Mouse (Mus musculus): Measurements from ENCODE around the gene Lgmn. TPM values are rescaled to one million over a fixed set of nuclear protein-coding genes. Genes with fewer than 3 reads are reported as not detected.
A peak's percentile ranks its signal among the peaks of the same experiment; 100 is the strongest.

Gene Lgmn
- polyA plus RNA-seq, 1 experiment from 2014 or later = 84.1 TPM

- Histone ChIP-seq H3K9me3 (no peaks in the 10 kb centered on the region), H3K9ac (no peak overlapping the region), H3K27ac (no peak overlapping the region), H3K27me3 (replicated peaks) (no peaks in the 10 kb centered on the region), H3K36me3 (no peaks in the 10 kb centered on the region), H3K4me2 (replicated peaks) (no peak overlapping the region), H3K4me3 (replicated peaks) (no peak overlapping the region), H3K4me1 (replicated peaks) (peaks cover 10% of the 10 kb centered on the region)
- ATAC-seq = no peak
- 85% methylated on average over 6 of the region's 6 CpGs for WGBS
These were observed 24.9 kb downstream of the Lgmn start for GRCm38 (mm10) chr12:102414686-102415085.

- no peak overlapping the region for H3K4me3 ChIP-seq (replicated peaks)
- ATAC-seq = no peak
These were observed 26.4 kb downstream of the Lgmn start for GRCm38 (mm10) chr12:102413171-102413570.

GRCm38 (mm10) chr12:102398588-102398987 is 41.0 kb downstream of the Lgmn start:
- no peak overlapping the region for H3K27ac ChIP-seq
- H3K9me3 ChIP-seq = no peaks in the 10 kb centered on the region
- ATAC-seq = no peak
- H3K4me1 ChIP-seq (replicated peaks) = no peaks in the 10 kb centered on the region
- WGBS = 89% methylated on average over 4 of the region's 4 CpGs
- no peak overlapping the region for H3K4me3 ChIP-seq (replicated peaks)
- H3K27me3 ChIP-seq (replicated peaks) = no peaks in the 10 kb centered on the region
- H3K4me2 ChIP-seq (replicated peaks) = no peak overlapping the region
- H3K9ac ChIP-seq = no peak overlapping the region
- no peaks in the 10 kb centered on the region for H3K36me3 ChIP-seq

More at GRCm38 (mm10) chr12:102413171-102413570, 26.4 kb downstream of the Lgmn start:
- Histone ChIP-seq H3K27me3 (replicated peaks) (no peaks in the 10 kb centered on the region), H3K9me3 (no peaks in the 10 kb centered on the region), H3K4me2 (replicated peaks) (no peak overlapping the region), H3K36me3 (no peaks in the 10 kb centered on the region), H3K4me1 (replicated peaks) (peaks cover 7% of the 10 kb centered on the region; the same call in 1 of the 2 replicates), H3K9ac (no peak overlapping the region), H3K27ac (no peak overlapping the region)
- WGBS = 89% methylated on average over 13 of the region's 13 CpGs

GRCm38 (mm10) chr12:102395998-102396991 is 43.3 kb downstream of the Lgmn start:
- Histone ChIP-seq H3K36me3 (no peaks in the 10 kb centered on the region), H3K4me1 (replicated peaks) (no peaks in the 10 kb centered on the region), H3K4me3 (replicated peaks) (no peak overlapping the region), H3K4me2 (replicated peaks) (no peak overlapping the region), H3K9me3 (no peaks in the 10 kb centered on the region), H3K27me3 (replicated peaks) (no peaks in the 10 kb centered on the region), H3K9ac (no peak overlapping the region), H3K27ac (no peak overlapping the region)
- no peak for ATAC-seq
- WGBS = 57% methylated on average over 19 of the region's 19 CpGs

GRCm38 (mm10) chr12:102395537-102395936 is 44.1 kb downstream of the Lgmn start:
- Histone ChIP-seq H3K4me1 (replicated peaks) (no peaks in the 10 kb centered on the region), H3K27me3 (replicated peaks) (no peaks in the 10 kb centered on the region), H3K36me3 (no peaks in the 10 kb centered on the region), H3K9ac (no peak overlapping the region), H3K27ac (no peak overlapping the region), H3K4me3 (replicated peaks) (no peak overlapping the region), H3K4me2 (replicated peaks) (no peak overlapping the region), H3K9me3 (no peaks in the 10 kb centered on the region)
- 73% methylated on average over 9 of the region's 9 CpGs for WGBS
- no peak for ATAC-seq

- ATAC-seq = no peak
- no peak overlapping the region for H3K4me2 ChIP-seq (replicated peaks)
- H3K27me3 ChIP-seq (replicated peaks) = no peaks in the 10 kb centered on the region
- H3K4me1 ChIP-seq (replicated peaks) = no peaks in the 10 kb centered on the region
- no peak overlapping the region for H3K4me3 ChIP-seq (replicated peaks)
- no peaks in the 10 kb centered on the region for H3K36me3 ChIP-seq
- whole genome bisulfite sequencing = 92% methylated on average over 7 of the region's 7 CpGs
- no peaks in the 10 kb centered on the region for H3K9me3 ChIP-seq
- no peak overlapping the region for H3K27ac ChIP-seq
- no peak overlapping the region for H3K9ac ChIP-seq
These were observed 45.1 kb downstream of the Lgmn start for GRCm38 (mm10) chr12:102394496-102394895.

- H3K9me3 ChIP-seq = no peaks in the 10 kb centered on the region
- H3K9ac ChIP-seq = no peak overlapping the region
- WGBS = 66% methylated on average over 4 of the region's 4 CpGs
- no peaks in the 10 kb centered on the region; the same call in 1 of the 2 replicates for H3K36me3 ChIP-seq
- H3K27me3 ChIP-seq (replicated peaks) = no peaks in the 10 kb centered on the region
- no peak overlapping the region for H3K4me2 ChIP-seq (replicated peaks)
- H3K27ac ChIP-seq = no peak overlapping the region
- no peak for ATAC-seq
- H3K4me1 ChIP-seq (replicated peaks) = no peaks in the 10 kb centered on the region
- H3K4me3 ChIP-seq (replicated peaks) = no peak overlapping the region
These were observed 47.6 kb downstream of the Lgmn start for GRCm38 (mm10) chr12:102391982-102392381.

- no peak overlapping the region for H3K9ac ChIP-seq
- H3K4me3 ChIP-seq (replicated peaks) = no peak overlapping the region
- no peak overlapping the region for H3K27ac ChIP-seq
- no peak for ATAC-seq
- 89% methylated on average over 2 of the region's 2 CpGs for WGBS
- H3K27me3 ChIP-seq (replicated peaks) = no peaks in the 10 kb centered on the region
- H3K9me3 ChIP-seq = no peaks in the 10 kb centered on the region
- no peaks in the 10 kb centered on the region; the same call in 1 of the 2 replicates for H3K36me3 ChIP-seq
- no peak overlapping the region for H3K4me2 ChIP-seq (replicated peaks)
- H3K4me1 ChIP-seq (replicated peaks) = no peaks in the 10 kb centered on the region
These were observed 48.5 kb downstream of the Lgmn start for GRCm38 (mm10) chr12:102391109-102391508.

GRCm38 (mm10) chr12:102390042-102390441 is 49.6 kb downstream of the Lgmn start:
- no peaks in the 10 kb centered on the region; the same call in 1 of the 2 replicates for H3K36me3 ChIP-seq
- no peak overlapping the region for H3K27ac ChIP-seq
- WGBS = 44% methylated on average over 8 of the region's 8 CpGs
- H3K4me2 ChIP-seq (replicated peaks) = no peak overlapping the region
- no peaks in the 10 kb centered on the region for H3K27me3 ChIP-seq (replicated peaks)
- H3K4me1 ChIP-seq (replicated peaks) = no peaks in the 10 kb centered on the region
- ATAC-seq = no peak
- H3K4me3 ChIP-seq (replicated peaks) = no peak overlapping the region
- no peaks in the 10 kb centered on the region for H3K9me3 ChIP-seq
- H3K9ac ChIP-seq = no peak overlapping the region

GRCm38 (mm10) chr12:102387219-102387917 is 52.2 kb downstream of the Lgmn start:
- Histone ChIP-seq H3K27ac (no peak overlapping the region), H3K4me1 (replicated peaks) (no peaks in the 10 kb centered on the region), H3K36me3 (no peaks in the 10 kb centered on the region; the same call in 1 of the 2 replicates), H3K27me3 (replicated peaks) (no peaks in the 10 kb centered on the region), H3K9ac (no peak overlapping the region), H3K9me3 (no peaks in the 10 kb centered on the region), H3K4me3 (replicated peaks) (no peak overlapping the region), H3K4me2 (replicated peaks) (no peak overlapping the region)
- WGBS = 58% methylated on average over 16 of the region's 16 CpGs
- peak; percentile 71 for ATAC-seq

- 13% methylated on average over 3 of the region's 3 CpGs for WGBS
- no peaks in the 10 kb centered on the region for H3K27me3 ChIP-seq (replicated peaks)
- H3K4me2 ChIP-seq (replicated peaks) = no peak overlapping the region
- H3K4me3 ChIP-seq (replicated peaks) = no peak overlapping the region
- H3K27ac ChIP-seq = no peak overlapping the region
- H3K4me1 ChIP-seq (replicated peaks) = no peaks in the 10 kb centered on the region
- no peaks in the 10 kb centered on the region for H3K9me3 ChIP-seq
- no peak; the same call in 1 of the 2 replicates for ATAC-seq
- peaks cover 5% of the 10 kb centered on the region; the same call in 1 of the 2 replicates for H3K36me3 ChIP-seq
- no peak overlapping the region for H3K9ac ChIP-seq
These were observed 54.8 kb downstream of the Lgmn start for GRCm38 (mm10) chr12:102384819-102385218.

- no peak overlapping the region for H3K4me3 ChIP-seq (replicated peaks)
These were observed 56.3 kb downstream of the Lgmn start for GRCm38 (mm10) chr12:102383288-102383687.

More at GRCm38 (mm10) chr12:102383288-102383687, 56.3 kb downstream of the Lgmn start:
- Histone ChIP-seq H3K9me3 (no peaks in the 10 kb centered on the region), H3K36me3 (peaks cover 5% of the 10 kb centered on the region; the same call in 1 of the 2 replicates), H3K4me2 (replicated peaks) (no peak overlapping the region), H3K4me1 (replicated peaks) (no peaks in the 10 kb centered on the region), H3K27ac (no peak overlapping the region), H3K27me3 (replicated peaks) (no peaks in the 10 kb centered on the region), H3K9ac (no peak overlapping the region)
- no peak for ATAC-seq
- 84% methylated on average over 9 of the region's 9 CpGs for WGBS

All from intestine, embryonic 15.5 days (tissue).